Mouse (Mus musculus) C2C12 (cell line): ENCODE measurements around the gene Pgbd1. TPM values are rescaled to one million over a fixed set of nuclear protein-coding genes. Genes with fewer than 3 reads are reported as not detected.
"Not testable (repeated sequence)": the region's sequence is repeated elsewhere in the genome, so short reads cannot be mapped to it uniquely, and the experiment has no call there.

Source experiments
- H3K27me3 ChIP-seq: one replicate; pipeline ENCODE4 v1.6.1; 2011; ENCODE audit not compliant: control insufficient read depth, insufficient read depth, insufficient read length
- H3K36me3 ChIP-seq: one replicate; pipeline ENCODE4 v1.6.1; 2011; ENCODE audit not compliant: control insufficient read depth, insufficient read depth
- H3K4me3 ChIP-seq: one replicate; pipeline ENCODE4 v1.5.1; 2011; ENCODE audit warnings: mild to moderate bottlenecking, control low read depth; ENCODE audit not compliant: poor library complexity, insufficient read depth, severe bottlenecking
- H3K79me2 ChIP-seq: one replicate; pipeline ENCODE4 v1.6.1; 2011; ENCODE audit not compliant: control insufficient read depth, insufficient read depth
- H3K79me3 ChIP-seq: one replicate; pipeline ENCODE4 v1.6.1; 2011; ENCODE audit warnings: low read depth, control low read depth
- H3ac ChIP-seq: one replicate; pipeline ENCODE3; 2011; ENCODE audit warnings: low read depth; ENCODE audit not compliant: control insufficient read depth, insufficient read length
- CEBPB ChIP-seq: IDR thresholded peaks from one replicate; pipeline ENCODE4 v1.6.1; 2011; ENCODE audit warnings: low read depth, mild to moderate bottlenecking, control low read depth, moderate library complexity
- CTCF ChIP-seq: IDR thresholded peaks from one replicate; pipeline ENCODE4 v1.5.1; 2011; ENCODE audit not compliant: control insufficient read depth, insufficient read depth, insufficient read length
- FOSL1 ChIP-seq: IDR thresholded peaks from one replicate; pipeline ENCODE4 v1.8.0; 2011; ENCODE audit warnings: mild to moderate bottlenecking, low read length; ENCODE audit not compliant: poor library complexity, insufficient read depth, severe bottlenecking
- MAX ChIP-seq: IDR thresholded peaks from one replicate; pipeline ENCODE4 v1.6.1; 2011; ENCODE audit warnings: mild to moderate bottlenecking, control low read depth
- MYOD1 ChIP-seq: IDR thresholded peaks from one replicate; pipeline ENCODE4 v1.6.1; 2011; ENCODE audit warnings: low read depth; ENCODE audit not compliant: control insufficient read depth, insufficient read length
- MYOG ChIP-seq: IDR thresholded peaks from one replicate; pipeline ENCODE4 v1.6.1; 2011; ENCODE audit not compliant: control insufficient read depth, insufficient read length; ENCODE audit errors: extremely low read depth
- USF1 ChIP-seq: IDR thresholded peaks from one replicate; pipeline ENCODE4 v1.6.1; 2011; ENCODE audit warnings: low read depth, mild to moderate bottlenecking, control low read depth, moderate library complexity
- long read RNA-seq, 2 experiments: library from polyadenylated mRNA; unstranded; transcript quantifications; one replicate each; pipeline ENCODE4 v2.0.0; 2019 to 2020
- polyA plus RNA-seq: library from polyadenylated mRNA; unstranded; fragments of >200 nt; fragmentation: generic; extraction: Trizol; gene quantifications from one replicate; pipeline ENCODE4 v1.2.1, GENCODE M21; 2012; ENCODE audit warnings: missing spikeins

Gene Pgbd1
- polyA plus RNA-seq = 0.20 TPM
- long read RNA-seq, experiment 1 = 0 reads
- long read RNA-seq, experiment 2, partial matches to known transcripts = 0 of 8 reads
- long read RNA-seq, experiment 2, other reads (novel, unspliced or antisense) = 3 of 8 reads

DNA sequence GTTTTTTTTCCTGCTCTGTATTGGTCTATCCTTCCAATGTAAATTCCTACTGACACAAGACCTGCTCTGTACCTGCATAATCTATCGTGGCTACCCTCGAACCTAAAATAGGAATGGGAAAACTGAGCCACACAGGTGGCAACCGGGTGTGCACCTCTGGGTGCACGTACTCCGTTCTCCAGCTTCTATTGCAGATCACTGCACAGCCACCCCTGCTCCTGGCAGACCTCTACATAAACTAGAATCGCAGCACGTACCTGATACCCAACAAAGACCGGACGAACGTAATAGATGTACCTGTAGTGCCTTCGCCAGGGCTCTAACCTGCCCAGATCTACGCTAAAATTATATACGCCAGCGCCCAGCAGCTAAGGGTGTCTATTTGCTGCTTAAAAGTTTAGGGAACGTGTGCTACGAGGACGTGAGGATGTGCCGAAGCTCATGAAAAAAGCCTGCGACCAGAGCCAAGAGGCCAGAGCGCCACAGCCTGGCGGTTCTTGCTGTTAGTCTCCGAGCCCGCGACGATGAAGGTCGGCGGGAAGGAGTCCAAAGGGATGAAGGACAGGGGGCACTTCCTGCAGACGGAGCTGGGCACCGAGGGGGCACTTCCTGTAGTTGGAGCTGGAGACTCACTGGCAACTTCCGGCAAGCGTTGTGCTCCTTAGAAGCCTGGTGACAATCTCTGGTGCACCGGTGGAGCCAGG is at the start of gene Pgbd1:
Gene Pgbd1, minus strand, starts transcription at position 556 of the 704 bp plus-strand sequence.
- Histone ChIP-seq H3K27me3 (no peaks in the 10 kb centered on the region), H3K79me3 (no peaks in the 10 kb centered on the region), H3K4me3 (no peak within 1 kb of the TSS), H3K36me3 (peaks cover 22% of the 10 kb centered on the region), H3ac (no peak within 1 kb of the TSS), H3K79me2 (no peaks in the 10 kb centered on the region)
- TF ChIP-seq MYOG (no peak), USF1 (no peak), CEBPB (no peak), MAX (no peak), MYOD1 (no peak), CTCF (no peak), FOSL1 (no peak)

DNA sequence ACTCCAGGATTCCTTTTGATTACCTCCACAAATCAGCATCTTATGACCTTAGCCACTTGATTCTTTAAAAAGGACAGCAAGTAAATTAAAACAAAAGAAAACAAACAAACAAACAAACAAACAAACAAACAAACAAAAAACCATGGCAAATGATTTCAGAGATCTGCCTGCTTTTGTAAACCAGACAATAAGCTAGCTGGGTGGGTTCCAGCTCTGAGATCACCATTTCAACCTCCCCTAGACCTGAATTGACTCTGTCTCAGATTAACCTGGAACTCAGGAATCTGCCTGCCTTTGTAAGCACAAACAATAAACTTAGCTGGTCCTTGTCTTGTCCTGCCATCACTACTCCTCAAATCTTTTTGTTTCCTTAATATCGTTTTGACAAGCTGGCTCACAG is 46.0 kb upstream of the Pgbd1 start:
- no peaks in the 10 kb centered on the region for H3K79me2 ChIP-seq
- no peak overlapping the region for H3ac ChIP-seq
- no peaks in the 10 kb centered on the region for H3K36me3 ChIP-seq
- H3K27me3 ChIP-seq = no peaks in the 10 kb centered on the region
- TF ChIP-seq FOSL1 = no peak
- TF ChIP-seq MYOG = no peak
- TF ChIP-seq CTCF = no peak
- no peak for TF ChIP-seq MYOD1
- TF ChIP-seq CEBPB = no peak
- no peak for TF ChIP-seq USF1
- no peak for TF ChIP-seq MAX
- H3K4me3 ChIP-seq = no peak overlapping the region
- no peaks in the 10 kb centered on the region for H3K79me3 ChIP-seq

DNA sequence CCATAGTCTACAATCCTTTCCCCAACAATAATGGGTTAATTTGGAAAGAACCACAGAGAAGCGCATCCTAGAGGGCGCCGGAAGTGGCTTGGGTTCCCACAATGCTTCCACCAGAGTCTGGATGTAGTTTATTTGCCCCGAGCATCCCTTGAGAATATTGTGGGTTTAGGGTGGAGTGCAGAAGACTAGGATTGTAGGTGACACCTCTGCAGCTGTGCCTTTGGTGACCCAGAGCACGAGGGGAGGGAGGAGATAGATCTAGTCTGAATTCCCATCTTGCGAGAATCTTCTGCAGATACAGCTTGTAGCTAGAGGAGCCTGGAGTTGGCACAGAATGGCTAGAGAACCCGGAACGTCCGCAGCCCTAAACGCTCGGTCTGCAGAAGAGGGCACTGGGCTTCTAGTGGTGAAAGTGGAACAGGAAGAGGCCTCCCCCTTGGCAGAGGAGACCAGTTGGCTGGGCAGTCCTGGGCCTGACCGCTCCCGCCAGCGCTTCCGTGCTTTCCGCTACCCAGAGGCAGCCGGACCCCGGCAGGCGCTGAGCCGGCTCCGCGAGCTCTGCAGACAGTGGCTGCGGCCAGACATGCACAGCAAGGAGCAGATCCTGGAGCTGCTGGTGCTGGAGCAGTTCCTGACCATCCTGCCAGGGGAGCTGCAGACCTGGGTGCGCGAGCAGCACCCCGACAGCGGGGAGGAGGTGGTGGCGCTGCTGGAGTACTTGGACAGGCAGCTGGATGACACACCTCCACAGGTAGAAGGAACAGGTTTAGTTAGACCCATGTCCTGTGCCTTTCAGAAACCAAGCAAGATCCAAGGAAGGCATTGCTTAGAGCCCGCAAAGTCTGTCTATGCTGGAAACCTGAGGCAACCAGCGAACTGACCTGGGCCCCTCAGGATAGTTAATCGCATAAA is 38.2 kb upstream of the Pgbd1 start, which contains the start of the genes Zkscan4 and Gm10065:
Gene Zkscan4, plus strand, starts transcription at position 149 of the 912 bp plus-strand sequence.
Gene Gm10065, minus strand, starts transcription at position 683 of the 912 bp plus-strand sequence.
- not testable (repeated sequence) for H3ac ChIP-seq, H3K79me2 ChIP-seq, H3K27me3 ChIP-seq, H3K36me3 ChIP-seq, H3K4me3 ChIP-seq, H3K79me3 ChIP-seq

DNA sequence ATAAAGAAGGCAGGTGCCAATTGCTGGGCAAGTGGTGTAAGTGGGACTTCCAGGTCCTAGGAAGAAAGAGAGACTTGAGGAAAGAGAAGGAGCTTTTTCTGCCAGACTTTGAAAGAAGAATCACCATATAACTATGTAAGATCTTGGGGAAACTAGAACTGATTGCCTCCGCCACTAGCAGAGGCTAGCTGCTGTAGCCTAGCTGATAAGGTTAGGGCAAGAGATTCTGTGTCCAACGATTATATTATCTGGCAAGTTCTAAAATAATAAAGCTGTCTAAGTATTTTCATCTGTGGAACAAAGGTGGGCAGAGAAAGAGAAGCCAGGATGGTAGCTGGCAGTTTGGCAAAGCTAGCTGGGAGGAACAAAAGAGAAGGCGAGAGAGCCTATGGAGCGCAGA is 31.6 kb upstream of the Pgbd1 start:
- no peak for TF ChIP-seq CEBPB
- TF ChIP-seq MYOG = no peak
- TF ChIP-seq MYOD1 = no peak
- no peak for TF ChIP-seq USF1
- no peak for TF ChIP-seq MAX
- no peak for TF ChIP-seq FOSL1
- no peak for TF ChIP-seq CTCF
- H3K4me3 ChIP-seq = no peak overlapping the region
- H3ac ChIP-seq = no peak overlapping the region
- H3K79me3 ChIP-seq = no peaks in the 10 kb centered on the region
- no peaks in the 10 kb centered on the region for H3K36me3 ChIP-seq
- no peaks in the 10 kb centered on the region for H3K79me2 ChIP-seq
- H3K27me3 ChIP-seq = peaks cover 6% of the 10 kb centered on the region

DNA sequence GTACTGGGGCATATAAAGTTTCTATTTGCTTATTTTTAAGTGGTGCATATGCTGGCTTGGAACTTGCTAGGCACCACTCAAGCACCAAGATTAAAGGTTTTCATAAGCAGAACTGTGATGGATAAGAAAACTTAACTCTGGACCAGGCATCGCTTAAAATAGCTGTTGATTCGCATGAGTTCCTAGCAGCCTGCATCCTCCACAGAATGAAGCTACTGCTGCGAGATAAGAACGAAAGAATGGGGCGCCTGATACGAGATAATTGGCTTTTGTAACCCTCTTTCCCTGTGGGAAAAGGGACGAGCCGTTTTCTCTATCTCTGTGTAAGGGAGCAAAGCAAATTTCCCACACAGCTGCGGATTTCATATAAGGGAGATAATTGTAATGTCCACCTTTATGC is 28.2 kb upstream of the Pgbd1 start:
- Histone ChIP-seq H3K79me3 (no peaks in the 10 kb centered on the region), H3K79me2 (no peaks in the 10 kb centered on the region), H3K27me3 (peaks cover 6% of the 10 kb centered on the region), H3K36me3 (no peaks in the 10 kb centered on the region), H3K4me3 (no peak overlapping the region), H3ac (no peak overlapping the region)
- TF ChIP-seq MYOG (no peak), USF1 (no peak), FOSL1 (no peak), MAX (no peak), CTCF (no peak), CEBPB (no peak)
